Mouse (Mus musculus): ENCODE measurements around the gene Suds3.
A peak's percentile ranks its signal among the peaks of the same experiment; 100 is the strongest.

The Suds3 gene

DNA sequence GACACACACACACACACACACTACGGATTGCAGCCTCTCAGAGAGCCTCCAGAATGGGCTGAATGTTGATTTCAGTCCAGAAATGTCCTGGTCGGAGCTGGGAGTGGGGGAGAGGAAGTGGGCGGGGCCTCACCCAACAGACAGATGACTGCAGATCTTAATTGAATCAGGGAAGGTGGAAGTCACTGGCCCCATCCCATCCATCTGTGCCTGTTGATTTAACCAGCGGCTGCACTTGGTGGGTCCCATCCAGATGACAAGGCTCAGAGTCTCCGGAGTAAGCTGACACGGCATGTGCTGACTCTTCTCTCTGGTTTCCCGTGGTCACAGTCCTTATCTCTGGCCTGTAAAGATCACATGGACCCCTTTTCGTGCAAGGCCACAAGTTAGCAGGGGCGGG lies 20.0 kb upstream of the Suds3 start:
- DNase-seq (ENCODE audit: low spot score in 2 of 2): no peak

DNA sequence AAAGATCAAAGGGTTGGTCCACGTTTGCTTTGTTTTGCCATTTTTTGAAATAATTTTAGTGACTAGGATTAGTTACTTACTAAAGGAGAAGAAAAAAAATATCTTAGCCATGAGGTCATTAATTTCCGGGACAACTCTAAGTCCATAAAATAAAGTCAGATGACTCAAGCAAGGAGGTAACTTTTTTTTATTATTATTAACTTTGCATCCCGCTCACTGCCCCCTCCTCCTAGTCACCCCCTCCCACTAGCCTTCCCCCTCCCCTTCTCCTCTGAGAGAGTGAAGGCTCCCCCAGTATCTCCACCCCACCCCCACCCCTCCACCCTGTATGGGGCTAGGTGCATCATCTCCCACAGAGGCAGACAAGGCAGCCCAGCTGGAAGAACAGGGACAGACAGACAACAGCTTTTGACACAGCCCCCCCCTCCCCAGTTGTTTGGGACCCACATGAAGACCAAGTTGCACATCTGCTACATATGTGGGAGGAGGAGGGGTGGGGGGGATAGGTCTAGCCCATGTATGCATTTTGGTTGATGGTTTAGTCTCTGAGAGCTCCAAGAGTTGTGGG lies 19.1 kb upstream of the Suds3 start:
- DNase-seq (ENCODE audit: low spot score in 2 of 2): no peak

DNA sequence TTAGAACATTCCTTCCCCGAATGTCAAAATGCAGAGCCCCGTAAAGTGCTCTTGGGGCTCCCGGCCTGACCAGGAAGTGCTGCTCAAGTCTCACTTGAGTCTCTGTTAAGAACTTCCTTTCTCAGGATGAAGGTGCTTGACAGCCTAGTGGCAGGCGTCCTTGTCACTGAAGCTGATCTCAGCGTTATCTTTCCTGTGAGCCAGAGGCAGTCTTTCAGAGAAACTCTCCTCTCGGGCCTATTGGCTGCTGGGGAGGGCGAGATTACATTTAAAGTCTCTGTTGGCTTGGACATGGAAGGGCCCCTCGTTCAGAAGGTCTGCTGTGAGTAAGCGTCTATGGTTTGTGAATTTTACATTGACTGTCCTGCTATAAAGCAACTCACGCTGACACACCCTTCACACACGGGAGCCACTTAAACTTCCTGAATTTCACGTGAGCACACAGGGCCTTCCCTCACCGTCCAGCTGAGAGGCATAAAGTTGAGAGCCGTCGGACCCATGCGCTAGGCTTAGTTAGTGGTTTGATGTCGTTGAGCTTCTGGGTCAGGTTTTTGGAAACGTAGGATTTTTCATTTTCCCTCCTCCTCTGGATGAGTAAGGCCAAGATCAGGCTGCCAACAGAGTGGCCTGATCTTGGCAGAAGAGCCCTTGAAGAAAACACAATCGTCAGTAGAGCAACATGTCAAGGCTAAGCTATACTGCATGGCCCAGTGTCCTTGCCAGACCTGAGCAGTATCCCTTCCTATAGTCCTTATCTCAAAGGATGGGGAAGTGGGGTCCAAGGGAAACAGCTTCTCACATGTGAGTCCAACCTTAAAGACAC lies 18.4 kb upstream of the Suds3 start:
- DNase-seq (ENCODE audit: low spot score in 2 of 2): no peak

- DNase-seq (ENCODE audit: low spot score in 2 of 2): no peak
These were observed 17.6 kb upstream of the Suds3 start for GRCm38 (mm10) chr5:117133446-117134065.

DNA sequence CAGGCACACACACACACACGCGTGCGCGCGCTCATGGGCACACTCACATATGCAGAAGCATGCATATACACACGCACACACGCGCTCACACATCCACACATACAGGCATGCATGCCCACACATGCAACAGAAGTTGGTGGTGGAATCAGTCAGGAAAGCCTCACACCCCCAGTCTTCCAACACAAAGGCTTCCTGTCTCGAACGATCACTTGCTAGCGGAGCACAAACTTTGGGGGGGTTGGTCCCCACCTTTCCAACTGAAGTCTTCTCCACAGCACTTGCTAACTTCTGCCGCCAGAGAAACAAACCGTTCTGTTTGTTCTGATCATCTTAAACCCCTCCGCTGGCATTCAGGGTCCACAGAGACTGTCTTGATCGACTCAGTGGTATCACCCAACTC lies 14.8 kb upstream of the Suds3 start:
- no peak for DNase-seq (ENCODE audit: low spot score in 2 of 2)

- DNase-seq (ENCODE audit: low spot score in 2 of 2): no peak
These were observed 11.1 kb upstream of the Suds3 start for GRCm38 (mm10) chr5:117127051-117127450.

- no peak for DNase-seq (ENCODE audit: low spot score in 2 of 2)
These were observed 9.8 kb upstream of the Suds3 start for GRCm38 (mm10) chr5:117125482-117126346.

DNA sequence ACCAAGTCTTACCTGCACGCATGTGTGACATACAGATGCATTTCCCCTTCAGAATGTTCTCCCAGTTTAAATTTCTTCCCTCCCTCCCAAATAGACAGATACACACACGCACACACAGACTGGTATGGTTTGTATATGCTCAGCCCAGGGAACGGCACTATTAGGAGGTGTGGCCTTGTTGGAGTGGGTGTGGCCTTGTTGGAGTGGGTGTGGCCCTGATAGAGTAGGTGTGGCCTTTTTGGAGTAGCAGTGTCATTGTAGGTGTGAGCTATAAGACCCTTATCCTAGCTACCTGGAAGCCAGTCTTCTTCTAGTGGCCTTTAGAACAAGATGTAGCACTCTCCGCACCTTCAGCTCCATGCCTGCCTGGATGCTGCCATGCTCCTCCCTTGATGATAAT lies 7.9 kb upstream of the Suds3 start:
- no peak for DNase-seq (ENCODE audit: low spot score in 2 of 2)

GRCm38 (mm10) chr5:117123102-117123501 lies 7.2 kb upstream of the Suds3 start:
- DNase-seq (ENCODE audit: low spot score in 2 of 2): no peak

DNA sequence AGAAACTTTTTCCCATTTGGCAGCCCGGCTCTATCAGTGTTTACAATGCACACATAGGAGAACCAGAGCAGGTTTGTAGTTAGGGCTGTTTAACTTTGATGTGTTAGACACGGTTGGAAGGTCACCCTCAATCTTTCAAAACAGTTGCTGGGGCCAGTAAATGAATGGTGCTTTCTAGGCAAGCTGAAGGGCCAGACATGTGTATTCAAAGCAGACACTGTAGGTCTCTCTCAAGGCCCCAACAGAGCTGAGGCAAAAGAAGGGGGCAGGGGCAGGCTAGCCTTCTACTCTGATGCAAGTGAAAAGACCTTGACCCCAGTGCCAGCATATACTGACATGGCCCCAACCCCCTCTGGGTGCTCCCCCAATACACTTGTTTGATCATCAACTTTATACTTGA lies 5.7 kb upstream of the Suds3 start:
- no peak for DNase-seq (ENCODE audit: low spot score in 2 of 2)

- DNase-seq (ENCODE audit: low spot score in 2 of 2): no peak
These were observed 4.9 kb upstream of the Suds3 start for GRCm38 (mm10) chr5:117120489-117121466.

DNA sequence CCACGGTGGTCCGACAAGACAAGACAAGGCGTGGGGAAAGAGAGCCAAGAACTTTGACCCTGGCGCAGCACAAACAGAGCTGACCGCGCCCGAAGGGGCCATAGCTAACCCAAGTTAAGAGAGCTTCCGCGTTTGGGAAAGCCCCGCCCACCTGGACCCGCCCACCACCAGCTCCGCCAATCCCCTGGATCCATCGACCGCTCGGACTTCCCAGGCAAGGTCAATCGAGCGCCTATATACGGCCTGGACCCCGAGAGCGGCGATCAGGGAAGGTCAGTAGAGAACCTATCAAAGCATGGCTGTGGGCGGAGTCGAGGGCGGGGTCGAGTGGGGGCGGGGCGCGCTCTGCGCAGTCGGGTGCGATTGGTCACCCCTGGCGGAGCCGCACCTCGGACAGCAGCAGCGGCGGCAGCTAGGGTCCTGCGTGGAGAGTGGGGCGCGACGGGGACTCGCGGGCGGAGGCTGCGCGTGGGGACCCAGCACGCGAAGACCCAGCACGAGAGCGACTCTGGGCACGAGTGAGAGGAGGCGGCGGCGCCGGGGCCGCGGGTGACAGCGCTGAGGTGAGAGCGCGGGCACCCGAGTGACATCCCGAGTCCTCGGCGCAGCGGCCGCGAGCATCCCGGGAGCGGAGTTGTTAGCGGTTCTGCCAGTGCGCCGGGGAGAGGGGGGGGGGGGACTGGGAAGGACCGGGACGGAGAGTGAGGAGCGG lies 4.0 kb upstream of the Suds3 start, which contains the start of gene Taok3:
TSS of gene Taok3 (plus strand) at position 353 of the 712 bp plus-strand sequence.
- peak; percentile 97 for DNase-seq (ENCODE audit: low spot score in 2 of 2)

- no peak for DNase-seq (ENCODE audit: low spot score in 2 of 2)
These were observed 2.9 kb upstream of the Suds3 start for GRCm38 (mm10) chr5:117118850-117119249.

GRCm38 (mm10) chr5:117118220-117118619 lies 2.3 kb upstream of the Suds3 start:
- DNase-seq (ENCODE audit: low spot score in 2 of 2): no peak

GRCm38 (mm10) chr5:117117716-117118115 lies 1.8 kb upstream of the Suds3 start:
- no peak for DNase-seq (ENCODE audit: low spot score in 2 of 2)

GRCm38 (mm10) chr5:117117241-117117640 lies 1.3 kb upstream of the Suds3 start:
- DNase-seq (ENCODE audit: low spot score in 2 of 2): no peak

GRCm38 (mm10) chr5:117116660-117117059 lies 747 bp upstream of the Suds3 start:
- no peak for DNase-seq (ENCODE audit: low spot score in 2 of 2)

GRCm38 (mm10) chr5:117115193-117115767 lies 633 bp downstream of the Suds3 start:
- DNase-seq (ENCODE audit: low spot score in 2 of 2): no peak

DNA sequence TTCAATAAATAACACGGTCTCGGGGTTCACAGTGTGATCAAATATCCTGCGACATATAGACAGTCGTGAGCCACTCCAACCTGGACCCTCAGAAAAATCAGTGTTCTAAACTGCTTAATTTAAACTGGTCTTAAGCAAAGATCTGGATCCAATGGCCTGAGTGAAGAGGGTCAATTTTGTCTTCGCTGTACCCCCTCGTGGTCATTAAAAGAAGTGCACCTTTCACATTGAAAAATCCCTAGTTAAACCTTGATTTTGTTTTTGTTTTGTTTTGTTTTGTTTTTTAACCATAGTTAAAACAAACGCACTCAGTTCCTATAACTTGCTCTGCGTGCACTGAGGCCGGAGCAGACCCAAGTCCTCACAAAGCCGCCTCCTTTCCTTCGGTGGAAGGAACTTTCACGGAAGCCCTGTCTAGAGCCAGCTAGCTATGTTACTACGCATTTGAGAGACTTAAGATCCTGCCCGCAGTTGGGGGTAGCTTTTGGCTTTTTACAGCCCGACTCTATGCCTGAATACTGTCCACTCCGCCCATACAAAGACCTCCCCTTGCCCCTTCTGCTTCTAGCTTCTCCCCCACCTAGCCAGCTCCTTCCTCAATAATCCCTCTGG lies 1.2 kb downstream of the Suds3 start:
- no peak for DNase-seq (ENCODE audit: low spot score in 2 of 2)

Data from right cerebral cortex, postnatal 36 days (tissue).